Mouse (Mus musculus) adrenal gland, postnatal 4 days (tissue): ENCODE measurements around the gene Tlr8. TPM values are rescaled to one million over a fixed set of nuclear protein-coding genes. Genes with fewer than 3 reads are reported as not detected.

Experiments used
- DNase-seq, 2 experiments: peaks; one replicate each; pipeline ENCODE4 v3.0.0; 2021 to 2022; ENCODE audit warnings: low spot score in 2 of 2, mixed read lengths in 2 of 2
- total RNA-seq, 2 experiments: library from RNA; stranded (reverse); gene quantifications; 2 replicates each; pipeline ENCODE4 v1.2.3; 2021

The Tlr8 gene
- total RNA-seq, 2 experiments from 2014 or later: 1.7 to 1.8 TPM

DNA sequence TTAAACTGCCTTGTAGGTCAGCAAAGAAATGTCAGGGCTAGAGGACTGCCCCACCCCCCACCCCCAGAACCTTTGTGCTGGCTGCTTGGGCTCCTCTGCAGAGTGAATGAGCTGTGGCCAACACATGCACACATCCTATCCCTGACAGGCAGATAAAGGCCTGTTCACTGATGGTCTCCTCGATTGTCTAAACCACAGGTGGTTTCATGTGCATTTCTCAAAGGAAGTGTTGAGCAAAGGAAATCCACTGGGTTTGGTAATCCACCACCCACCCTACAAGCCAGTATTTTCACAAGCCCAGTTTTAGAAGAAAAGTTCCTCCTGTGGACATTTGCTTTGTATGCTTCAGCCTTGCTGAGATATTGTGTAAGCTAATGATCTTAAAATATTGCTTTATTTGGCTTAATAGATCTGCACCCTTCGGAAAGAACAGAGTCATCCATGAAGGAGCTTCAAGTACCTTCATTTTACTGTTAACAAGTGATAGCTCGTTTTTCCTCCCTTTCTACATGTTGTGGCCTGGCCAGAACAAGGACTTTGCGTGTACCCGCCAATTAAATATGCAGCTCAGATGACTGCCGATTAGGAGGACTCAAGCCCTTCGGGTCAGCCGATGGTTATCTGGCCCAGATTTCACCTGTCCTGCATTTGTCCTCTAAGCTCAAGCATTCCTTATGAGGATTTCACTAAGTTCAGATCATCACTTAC lies 58.2 kb downstream of the Tlr8 start:
- no peak for DNase-seq

DNA sequence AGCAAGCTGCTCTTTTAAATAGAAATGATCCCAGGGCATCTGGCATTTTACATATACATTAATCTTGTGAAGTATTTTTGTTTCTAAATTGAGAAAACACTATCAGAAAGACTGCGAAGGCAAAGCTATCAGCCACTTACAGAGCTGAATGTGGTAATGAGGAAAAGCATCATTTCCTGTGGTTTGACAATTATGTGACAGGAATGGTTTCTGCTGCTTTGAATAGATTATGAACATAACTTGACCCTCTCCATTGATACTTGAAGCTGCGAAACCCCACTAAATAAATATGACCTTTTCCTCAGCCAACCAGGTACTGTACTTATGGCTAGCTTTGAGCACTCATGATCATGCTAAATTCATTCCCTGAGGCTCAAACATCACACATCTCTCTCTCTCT lies 62.8 kb downstream of the Tlr8 start:
- no peak for DNase-seq

DNA sequence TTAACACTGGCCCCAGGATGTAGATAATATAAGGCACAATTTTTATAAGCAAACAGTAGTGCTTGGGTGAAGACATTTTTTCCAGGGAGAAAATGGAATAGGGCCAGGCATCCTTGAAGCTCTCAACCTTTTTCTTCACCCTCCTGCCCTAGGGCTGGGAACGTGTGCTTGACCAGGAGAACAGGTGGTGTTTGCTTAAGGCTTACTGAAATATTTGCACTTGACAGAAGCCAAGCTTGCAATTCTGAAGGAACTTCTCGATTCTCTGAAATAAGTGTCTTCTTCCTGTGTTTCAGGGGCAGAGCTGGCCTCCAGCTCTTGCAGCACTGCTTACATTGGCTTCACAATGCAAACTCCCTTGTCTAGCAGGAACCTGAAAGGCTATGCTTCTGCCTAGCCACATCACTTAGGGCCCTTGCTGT lies 68.9 kb downstream of the Tlr8 start:
- DNase-seq: no peak

Other genes with a start within 250 kb of the Tlr8 start
- 100 to 1,000 TPM; 645 to 701 TPM for gene Tmsb4x, start 55.0 kb downstream of the Tlr8 start, total RNA-seq
- 1 to 10 TPM; 2.2 to 3.9 TPM for gene Tlr7, start 66.2 kb upstream of the Tlr8 start, total RNA-seq
- gene Prps2, start 118.4 kb upstream of the Tlr8 start, total RNA-seq: 10 to 100 TPM; 30.6 to 37.5 TPM